Mouse (Mus musculus): ENCODE measurements around the gene Rps9. TPM values are rescaled to one million over a fixed set of nuclear protein-coding genes. Genes with fewer than 3 reads are reported as not detected.
A peak's percentile ranks its signal among the peaks of the same experiment; 100 is the strongest.
"Not testable (repeated sequence)": the region's sequence is repeated elsewhere in the genome, so short reads cannot be mapped to it uniquely, and the experiment has no call there.

Rps9 gene
- polyA plus RNA-seq, 1 experiment from 2014 or later = 1,559 TPM

- Histone ChIP-seq H3K4me2 (ENCODE audit: low read depth, severe bottlenecking) (peak overlapping the region; percentile 86), H3K36me3 (ENCODE audit: control insufficient read depth, insufficient read depth, low read length) (peaks cover 14% of the 10 kb centered on the region), H3K9ac (ENCODE audit: low read length) (peak overlapping the region; percentile 94), H3K4me3 (ENCODE audit: low read depth, low read length) (peak overlapping the region; percentile 90), H3K27ac (replicated peaks; ENCODE audit: low read depth, low read length) (0 out of 2 replicates have a peak overlapping the region, but pooled peaks have one; percentile 12)
- not testable (repeated sequence) for ATAC-seq (ENCODE audit: insufficient number of reproducible peaks, low FRiP score, low TSS enrichment, low read depth); H3K27me3 ChIP-seq (ENCODE audit: control insufficient read depth, insufficient read depth, low read length); H3K4me1 ChIP-seq (ENCODE audit: control insufficient read depth, insufficient read depth, low read length); H3K9me3 ChIP-seq (ENCODE audit: control insufficient read depth, low read length)
- WGBS = under 1% methylated on average over 6 of the region's 7 CpGs
- DNase-seq (ENCODE audit: low spot score) = peak; percentile 24
Observed at GRCm38 (mm10) chr7:3705461-3705860, 1.7 kb downstream of the Rps9 start.

- Histone ChIP-seq H3K4me3 (ENCODE audit: low read depth, low read length) (peak overlapping the region; percentile 90), H3K27me3 (ENCODE audit: control insufficient read depth, insufficient read depth, low read length) (no peaks in the 10 kb centered on the region), H3K27ac (replicated peaks; ENCODE audit: low read depth, low read length) (no peak overlapping the region), H3K4me2 (ENCODE audit: low read depth, severe bottlenecking) (peak overlapping the region; percentile 86), H3K36me3 (ENCODE audit: control insufficient read depth, insufficient read depth, low read length) (peaks cover 14% of the 10 kb centered on the region), H3K9ac (ENCODE audit: low read length) (peak overlapping the region; percentile 94), H3K9me3 (ENCODE audit: control insufficient read depth, low read length) (no peaks in the 10 kb centered on the region), H3K4me1 (ENCODE audit: control insufficient read depth, insufficient read depth, low read length) (peaks cover 3% of the 10 kb centered on the region; the same call in 1 of the 2 replicates)
- WGBS = 39% methylated on average over 6 of the region's 6 CpGs
- peak; percentile 23 for DNase-seq (ENCODE audit: low spot score)
- no peak for ATAC-seq (ENCODE audit: insufficient number of reproducible peaks, low FRiP score, low TSS enrichment, low read depth)
Observed at GRCm38 (mm10) chr7:3705911-3706310, 2.1 kb downstream of the Rps9 start.

GRCm38 (mm10) chr7:3706343-3706934 lies 2.6 kb downstream of the Rps9 start:
- Histone ChIP-seq H3K9me3 (ENCODE audit: control insufficient read depth, low read length) (no peaks in the 10 kb centered on the region), H3K4me1 (ENCODE audit: control insufficient read depth, insufficient read depth, low read length) (peaks cover 3% of the 10 kb centered on the region; the same call in 1 of the 2 replicates), H3K4me2 (ENCODE audit: low read depth, severe bottlenecking) (peak overlapping the region; percentile 86), H3K4me3 (ENCODE audit: low read depth, low read length) (peak overlapping the region; percentile 90), H3K9ac (ENCODE audit: low read length) (0 out of 2 replicates have a peak overlapping the region, but pooled peaks have one; percentile 5), H3K27me3 (ENCODE audit: control insufficient read depth, insufficient read depth, low read length) (no peaks in the 10 kb centered on the region), H3K36me3 (ENCODE audit: control insufficient read depth, insufficient read depth, low read length) (peaks cover 14% of the 10 kb centered on the region), H3K27ac (replicated peaks; ENCODE audit: low read depth, low read length) (no peak overlapping the region)
- ATAC-seq (ENCODE audit: insufficient number of reproducible peaks, low FRiP score, low TSS enrichment, low read depth) (no peak), DNase-seq (ENCODE audit: low spot score) (no peak)
- WGBS = 66% methylated on average over 11 of the region's 11 CpGs

GRCm38 (mm10) chr7:3707027-3707426 lies 3.2 kb downstream of the Rps9 start:
- no peak overlapping the region for H3K4me3 ChIP-seq (ENCODE audit: low read depth, low read length)
- H3K27ac ChIP-seq (replicated peaks; ENCODE audit: low read depth, low read length) = no peak overlapping the region
- H3K4me1 ChIP-seq (ENCODE audit: control insufficient read depth, insufficient read depth, low read length) = peaks cover 3% of the 10 kb centered on the region; the same call in 1 of the 2 replicates
- DNase-seq (ENCODE audit: low spot score) = peak; percentile 23
- no peaks in the 10 kb centered on the region for H3K27me3 ChIP-seq (ENCODE audit: control insufficient read depth, insufficient read depth, low read length)
- peaks cover 14% of the 10 kb centered on the region for H3K36me3 ChIP-seq (ENCODE audit: control insufficient read depth, insufficient read depth, low read length)
- no peak overlapping the region for H3K9ac ChIP-seq (ENCODE audit: low read length)
- no peaks in the 10 kb centered on the region for H3K9me3 ChIP-seq (ENCODE audit: control insufficient read depth, low read length)
- 74% methylated on average over 4 of the region's 4 CpGs for WGBS
- no peak overlapping the region; the same call in 1 of the 2 replicates for H3K4me2 ChIP-seq (ENCODE audit: low read depth, severe bottlenecking)
- ATAC-seq (ENCODE audit: insufficient number of reproducible peaks, low FRiP score, low TSS enrichment, low read depth) = no peak

- peaks cover 3% of the 10 kb centered on the region; the same call in 1 of the 2 replicates for H3K4me1 ChIP-seq (ENCODE audit: control insufficient read depth, insufficient read depth, low read length)
- H3K4me3 ChIP-seq (ENCODE audit: low read depth, low read length) = no peak overlapping the region
- no peak for ATAC-seq (ENCODE audit: insufficient number of reproducible peaks, low FRiP score, low TSS enrichment, low read depth)
- 25% methylated on average over 7 of the region's 7 CpGs for WGBS
- peaks cover 14% of the 10 kb centered on the region for H3K36me3 ChIP-seq (ENCODE audit: control insufficient read depth, insufficient read depth, low read length)
- no peaks in the 10 kb centered on the region for H3K27me3 ChIP-seq (ENCODE audit: control insufficient read depth, insufficient read depth, low read length)
- H3K4me2 ChIP-seq (ENCODE audit: low read depth, severe bottlenecking) = no peak overlapping the region
- no peak overlapping the region for H3K27ac ChIP-seq (replicated peaks; ENCODE audit: low read depth, low read length)
- peak; percentile 41 for DNase-seq (ENCODE audit: low spot score)
- H3K9me3 ChIP-seq (ENCODE audit: control insufficient read depth, low read length) = no peaks in the 10 kb centered on the region
- no peak overlapping the region for H3K9ac ChIP-seq (ENCODE audit: low read length)
Observed at GRCm38 (mm10) chr7:3707568-3708413, 4.0 kb downstream of the Rps9 start.

GRCm38 (mm10) chr7:3708447-3708980 lies 4.7 kb downstream of the Rps9 start:
- H3K4me3 ChIP-seq (ENCODE audit: low read depth, low read length); H3K27ac ChIP-seq (replicated peaks; ENCODE audit: low read depth, low read length); H3K27me3 ChIP-seq (ENCODE audit: control insufficient read depth, insufficient read depth, low read length); H3K4me1 ChIP-seq (ENCODE audit: control insufficient read depth, insufficient read depth, low read length); DNase-seq (ENCODE audit: low spot score); H3K4me2 ChIP-seq (ENCODE audit: low read depth, severe bottlenecking); ATAC-seq (ENCODE audit: insufficient number of reproducible peaks, low FRiP score, low TSS enrichment, low read depth); H3K9ac ChIP-seq (ENCODE audit: low read length); H3K9me3 ChIP-seq (ENCODE audit: control insufficient read depth, low read length): not testable (repeated sequence)
- peaks cover 14% of the 10 kb centered on the region for H3K36me3 ChIP-seq (ENCODE audit: control insufficient read depth, insufficient read depth, low read length)
- WGBS = 34% methylated on average over 5 of the region's 5 CpGs

GRCm38 (mm10) chr7:3709000-3709399 lies 5.2 kb downstream of the Rps9 start:
- WGBS = 87% methylated on average over 1 of the region's 1 CpGs
- ATAC-seq (ENCODE audit: insufficient number of reproducible peaks, low FRiP score, low TSS enrichment, low read depth) (no peak), DNase-seq (ENCODE audit: low spot score) (peak; percentile 24)
- Histone ChIP-seq H3K27ac (replicated peaks; ENCODE audit: low read depth, low read length) (no peak overlapping the region), H3K4me3 (ENCODE audit: low read depth, low read length) (no peak overlapping the region), H3K4me1 (ENCODE audit: control insufficient read depth, insufficient read depth, low read length) (peaks cover 3% of the 10 kb centered on the region; the same call in 1 of the 2 replicates), H3K27me3 (ENCODE audit: control insufficient read depth, insufficient read depth, low read length) (no peaks in the 10 kb centered on the region), H3K36me3 (ENCODE audit: control insufficient read depth, insufficient read depth, low read length) (peaks cover 14% of the 10 kb centered on the region), H3K9ac (ENCODE audit: low read length) (no peak overlapping the region), H3K4me2 (ENCODE audit: low read depth, severe bottlenecking) (no peak overlapping the region), H3K9me3 (ENCODE audit: control insufficient read depth, low read length) (no peaks in the 10 kb centered on the region)

- Histone ChIP-seq H3K27ac (replicated peaks; ENCODE audit: low read depth, low read length) (no peak overlapping the region), H3K9ac (ENCODE audit: low read length) (no peak overlapping the region), H3K36me3 (ENCODE audit: control insufficient read depth, insufficient read depth, low read length) (no peaks in the 10 kb centered on the region), H3K4me2 (ENCODE audit: low read depth, severe bottlenecking) (no peak overlapping the region), H3K9me3 (ENCODE audit: control insufficient read depth, low read length) (no peaks in the 10 kb centered on the region), H3K4me3 (ENCODE audit: low read depth, low read length) (no peak overlapping the region), H3K27me3 (ENCODE audit: control insufficient read depth, insufficient read depth, low read length) (no peaks in the 10 kb centered on the region), H3K4me1 (ENCODE audit: control insufficient read depth, insufficient read depth, low read length) (no peaks in the 10 kb centered on the region)
- no peak for DNase-seq (ENCODE audit: low spot score)
- no peak for ATAC-seq (ENCODE audit: insufficient number of reproducible peaks, low FRiP score, low TSS enrichment, low read depth)
- 39% methylated on average over 5 of the region's 5 CpGs for WGBS
Observed at GRCm38 (mm10) chr7:3712264-3712942, 8.6 kb downstream of the Rps9 start.
